Mouse (Mus musculus) hindbrain, embryonic 11.5 days (tissue): ENCODE measurements around the gene Tnfrsf9. TPM values are rescaled to one million over a fixed set of nuclear protein-coding genes. Genes with fewer than 3 reads are reported as not detected.
"Not testable (repeated sequence)": the region's sequence is repeated elsewhere in the genome, so short reads cannot be mapped to it uniquely, and the experiment has no call there.

Experiments used
- ATAC-seq: fragments of 200-750 bp; cut with Nextera tagmentation; 2 replicates; pipeline ENCODE4 v1.8.0; 2017; ENCODE audit warnings: mild to moderate bottlenecking, moderate TSS enrichment, moderate library complexity; ENCODE audit not compliant: low FRiP score
- DNase-seq: peaks from one replicate; pipeline ENCODE4 v3.0.0-alpha.2; 2015; ENCODE audit warnings: low spot score
- H3K27ac ChIP-seq: fragments of 300-500 bp; sonication (generic); 2 replicates; pipeline ENCODE4 v1.5.1; 2014; ENCODE audit warnings: mild to moderate bottlenecking, low read depth, low read length
- H3K27me3 ChIP-seq: fragments of 300-500 bp; sonication (generic); 2 replicates; pipeline ENCODE4 v1.6.1; 2014; ENCODE audit warnings: mild to moderate bottlenecking, low read length, moderate library complexity, mixed read lengths; ENCODE audit not compliant: control insufficient read depth, insufficient read depth
- H3K36me3 ChIP-seq: fragments of 300-500 bp; sonication (generic); 2 replicates; pipeline ENCODE4 v1.6.1; 2014; ENCODE audit warnings: mild to moderate bottlenecking, low read length, moderate library complexity, mixed read lengths; ENCODE audit not compliant: control insufficient read depth, insufficient read depth
- H3K4me1 ChIP-seq: fragments of 300-500 bp; sonication (generic); replicated peaks from 2 replicates; pipeline ENCODE4 v1.6.1; 2014; ENCODE audit warnings: low read length, mixed read lengths; ENCODE audit not compliant: control insufficient read depth, insufficient read depth
- H3K4me2 ChIP-seq: fragments of 300-500 bp; sonication (generic); replicated peaks from 2 replicates; pipeline ENCODE4 v1.6.1; 2014; ENCODE audit warnings: mild to moderate bottlenecking, low read depth, low read length
- H3K4me3 ChIP-seq: fragments of 300-500 bp; sonication (generic); 2 replicates; pipeline ENCODE4 v1.5.1; 2014; ENCODE audit warnings: low read depth, low read length
- H3K9ac ChIP-seq: fragments of 300-500 bp; sonication (generic); 2 replicates; pipeline ENCODE4 v1.6.1; 2014; ENCODE audit warnings: low read depth, low read length
- H3K9me3 ChIP-seq: fragments of 300-500 bp; sonication (generic); 2 replicates; pipeline ENCODE4 v1.6.1; 2016; ENCODE audit warnings: low read length; ENCODE audit not compliant: control insufficient read depth
- WGBS: fragments of 180-500 bp; shearing (Covaris S2); extraction: QIAGEN DNeasy Blood & Tissue Kit; methylation state at CpG from one replicate; pipeline ENCODE4 v1.1.7; 2014; 5-methylcytosine and 5-hydroxymethylcytosine counted together
- polyA plus RNA-seq: library from polyadenylated mRNA; unstranded; fragments of >200 nt; fragmentation: Nextera tagmentation; extraction: Ambion mirVana; gene quantifications from 2 replicates; pipeline ENCODE4 v1.2.1, GENCODE M21; 2014

Gene Tnfrsf9
- polyA plus RNA-seq, 1 experiment from 2014 or later = not detected

DNA sequence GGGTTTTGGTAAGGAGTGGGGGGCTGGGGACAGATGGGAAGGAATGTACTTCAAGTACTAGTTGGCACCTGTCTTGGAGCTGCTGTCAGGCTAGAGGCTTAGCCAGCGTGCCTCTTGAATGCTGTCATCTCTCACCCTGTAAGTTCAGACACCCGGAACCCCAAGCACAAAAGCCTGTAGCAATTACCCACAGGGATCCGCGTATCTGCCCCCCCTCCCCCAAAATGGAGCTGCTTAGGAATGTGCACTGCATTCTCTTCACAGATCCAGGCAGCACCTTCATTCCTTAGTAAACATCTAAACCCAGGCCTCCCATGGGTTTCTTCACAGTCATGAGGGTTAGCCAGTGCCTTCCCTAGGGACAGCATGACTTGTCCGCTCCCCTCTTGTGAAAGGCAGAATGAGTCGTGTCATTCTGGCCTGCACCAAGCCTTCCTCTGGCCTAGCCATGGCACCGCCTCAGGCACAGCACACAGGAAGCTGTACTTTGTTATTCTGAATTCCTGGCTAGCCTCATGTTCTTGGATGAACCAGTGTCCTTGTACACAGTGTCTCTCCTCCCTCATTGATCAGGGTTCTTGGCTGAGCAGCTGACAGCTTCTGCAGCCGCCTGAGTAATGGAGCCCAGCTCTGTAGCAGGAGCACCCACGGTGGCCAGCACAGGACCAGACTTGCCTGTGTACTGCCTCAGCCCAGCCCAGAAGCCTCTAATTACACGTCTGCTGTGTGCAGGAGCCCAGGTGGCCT lies 42.8 kb upstream of the Tnfrsf9 start:
- Histone ChIP-seq H3K4me1 (peaks cover 7% of the 10 kb centered on the region), H3K27ac (peak overlapping the region; percentile 14; the same call in 1 of the 2 replicates), H3K9me3 (no peaks in the 10 kb centered on the region), H3K36me3 (no peaks in the 10 kb centered on the region), H3K4me2 (no peak overlapping the region), H3K9ac (no peak overlapping the region), H3K4me3 (no peak overlapping the region), H3K27me3 (no peaks in the 10 kb centered on the region)
- ATAC-seq (0 out of 2 replicates have a peak, but pooled peaks have one; percentile 35), DNase-seq (peak; percentile 30)
- WGBS = 33% methylated on average over 10 of the region's 10 CpGs

DNA sequence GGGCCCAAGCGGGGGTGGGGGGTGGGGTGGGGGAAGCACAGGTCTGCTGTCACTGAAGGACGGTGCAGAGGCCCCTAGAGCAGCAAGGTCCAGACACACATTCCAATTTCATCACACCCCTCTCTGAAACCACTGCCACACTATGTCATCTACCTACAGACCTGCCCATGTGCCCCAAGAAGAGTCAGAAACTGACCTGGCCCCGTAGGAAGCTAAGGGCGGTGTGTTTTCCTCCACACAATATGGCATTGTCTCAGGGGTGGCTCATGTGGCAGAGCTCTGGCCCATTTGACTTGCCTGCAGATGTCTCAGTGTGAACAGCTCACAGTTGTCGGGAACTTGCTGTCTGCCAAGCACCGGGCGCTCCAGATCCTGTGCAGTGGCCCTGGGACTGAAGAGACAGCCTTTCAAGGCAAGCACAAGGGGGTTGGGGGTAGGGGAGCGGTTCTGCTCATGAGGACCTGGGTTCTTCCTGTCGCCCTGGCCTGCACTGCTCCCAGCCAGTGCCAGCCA lies 42.2 kb upstream of the Tnfrsf9 start:
- Histone ChIP-seq H3K4me3 (no peak overlapping the region), H3K9me3 (no peaks in the 10 kb centered on the region), H3K36me3 (no peaks in the 10 kb centered on the region), H3K4me2 (no peak overlapping the region), H3K27me3 (no peaks in the 10 kb centered on the region), H3K27ac (peak overlapping the region; percentile 14; the same call in 1 of the 2 replicates), H3K4me1 (peaks cover 7% of the 10 kb centered on the region), H3K9ac (no peak overlapping the region)
- DNase-seq = no peak
- ATAC-seq = no peak; the same call in 1 of the 2 replicates
- WGBS = 39% methylated on average over 9 of the region's 9 CpGs

DNA sequence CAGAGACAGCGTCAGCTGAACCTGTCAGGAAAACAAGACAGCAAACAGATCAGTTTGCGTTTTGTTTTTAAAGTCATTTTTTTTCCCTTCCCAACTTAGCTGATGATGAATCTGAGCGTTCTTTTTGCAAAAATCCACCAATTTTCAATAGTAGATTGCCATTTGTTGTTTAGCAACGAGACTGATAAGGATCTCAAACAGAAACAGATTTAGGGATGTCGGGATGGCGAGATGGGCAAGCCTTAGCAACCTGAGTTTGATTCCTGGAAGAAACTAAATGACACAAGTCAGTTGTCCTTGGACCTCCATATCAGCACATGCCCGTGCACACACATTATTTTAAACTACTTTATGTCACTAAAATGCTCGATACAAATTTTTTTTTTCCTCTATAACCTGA lies 41.7 kb upstream of the Tnfrsf9 start:
- ATAC-seq = no peak
- Histone ChIP-seq H3K4me3 (no peak overlapping the region), H3K36me3 (no peaks in the 10 kb centered on the region), H3K4me1 (peaks cover 7% of the 10 kb centered on the region), H3K4me2 (no peak overlapping the region), H3K9ac (no peak overlapping the region), H3K27me3 (no peaks in the 10 kb centered on the region), H3K27ac (0 out of 2 replicates have a peak overlapping the region, but pooled peaks have one; percentile 14), H3K9me3 (no peaks in the 10 kb centered on the region)
- no peak for DNase-seq
- WGBS = 85% methylated on average over 8 of the region's 8 CpGs

DNA sequence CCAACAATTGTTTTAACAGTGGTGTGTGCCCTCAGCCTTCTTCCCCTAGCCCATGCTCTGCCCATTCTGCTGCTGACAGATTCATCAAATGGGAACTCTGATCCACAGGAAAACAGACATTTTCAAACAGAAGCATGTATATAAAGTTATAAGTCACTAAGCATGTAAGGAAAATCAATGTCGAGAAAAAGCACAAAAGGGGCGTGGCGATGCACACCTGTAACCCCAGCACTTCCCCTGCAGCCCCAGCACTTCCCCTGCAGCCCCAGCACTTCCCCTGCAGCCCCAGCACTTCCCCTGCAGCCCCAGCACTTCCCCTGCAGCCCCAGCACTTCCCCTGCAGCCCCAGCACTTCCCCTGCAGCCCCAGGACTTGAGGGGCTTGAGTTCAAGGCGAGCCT lies 39.9 kb upstream of the Tnfrsf9 start:
- not testable (repeated sequence) for H3K36me3 ChIP-seq, H3K4me3 ChIP-seq, H3K27me3 ChIP-seq, H3K4me2 ChIP-seq, ATAC-seq, H3K9me3 ChIP-seq, DNase-seq, H3K27ac ChIP-seq, H3K4me1 ChIP-seq, H3K9ac ChIP-seq
- WGBS = 81% methylated on average over 4 of the region's 4 CpGs

DNA sequence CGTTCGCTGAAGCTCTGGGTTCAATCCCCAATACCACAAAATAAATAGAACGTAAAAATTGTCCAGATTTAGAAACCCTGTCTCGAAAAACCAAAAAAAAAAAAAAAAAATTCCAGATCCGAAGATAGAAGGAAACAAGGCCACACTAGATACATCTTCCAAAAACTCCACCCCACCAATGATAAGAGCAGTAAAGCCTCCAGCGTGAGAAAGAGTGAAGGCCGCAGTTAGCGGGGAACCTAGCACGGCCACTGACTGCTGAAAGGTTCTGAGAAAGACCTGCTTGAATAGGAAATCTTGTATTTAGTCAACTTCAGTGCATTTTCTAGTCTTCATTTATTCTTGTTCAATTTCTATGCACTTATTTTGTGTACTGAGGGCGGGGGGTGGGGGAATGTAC lies 39.0 kb upstream of the Tnfrsf9 start:
- WGBS = 89% methylated on average over 10 of the region's 10 CpGs
- H3K4me1 ChIP-seq = peaks cover 7% of the 10 kb centered on the region
- H3K27ac ChIP-seq = no peak overlapping the region
- no peak overlapping the region for H3K4me2 ChIP-seq
- no peak overlapping the region for H3K4me3 ChIP-seq
- no peak overlapping the region for H3K9ac ChIP-seq
- no peak for DNase-seq
- H3K36me3 ChIP-seq = no peaks in the 10 kb centered on the region
- H3K27me3 ChIP-seq = no peaks in the 10 kb centered on the region
- no peak for ATAC-seq
- H3K9me3 ChIP-seq = peaks cover 6% of the 10 kb centered on the region; the same call in 1 of the 2 replicates

DNA sequence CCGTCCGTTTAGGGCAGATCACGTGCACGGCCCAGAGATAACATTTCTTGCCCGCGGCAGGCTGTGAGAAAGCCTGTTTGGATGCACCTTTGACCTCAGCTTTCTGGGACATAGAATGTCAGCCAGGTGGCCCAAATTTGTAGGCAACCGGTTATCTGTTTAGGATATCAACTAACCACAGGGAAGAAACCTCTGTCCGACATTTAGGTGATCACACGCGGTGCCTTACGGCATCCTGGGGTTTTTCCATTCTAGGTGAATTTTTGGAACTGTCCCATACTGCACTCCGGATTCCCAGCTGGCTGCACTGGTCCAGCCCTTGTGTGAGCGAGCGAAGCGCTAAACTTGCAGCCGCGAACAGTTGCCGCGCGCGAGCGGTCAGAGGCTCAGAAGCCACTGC lies 34.7 kb upstream of the Tnfrsf9 start:
- DNase-seq = no peak
- 92% methylated on average over 22 of the region's 22 CpGs for WGBS

DNA sequence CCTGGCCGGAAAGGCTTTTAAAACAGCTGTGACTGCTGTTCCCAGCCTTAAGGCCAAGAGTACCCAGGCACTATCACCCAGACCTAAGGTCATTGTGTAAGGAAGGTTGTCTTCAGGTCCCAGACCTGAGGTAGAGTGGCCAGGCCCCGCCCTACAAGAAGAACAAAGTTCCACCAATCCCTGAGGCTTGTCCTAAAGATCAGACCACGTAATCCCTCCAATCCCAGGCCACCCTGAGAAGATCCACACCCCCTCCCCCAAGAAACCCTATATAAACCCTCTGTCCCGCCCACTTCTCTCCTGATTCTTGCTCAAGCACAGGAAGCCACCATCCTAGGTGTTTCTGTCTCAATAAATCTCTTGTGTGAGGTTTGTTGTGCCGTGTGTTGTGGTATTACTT lies 34.0 kb upstream of the Tnfrsf9 start:
- H3K9me3 ChIP-seq = peaks cover 6% of the 10 kb centered on the region; the same call in 1 of the 2 replicates
- no peak overlapping the region for H3K4me3 ChIP-seq
- H3K36me3 ChIP-seq = no peaks in the 10 kb centered on the region
- no peak overlapping the region for H3K9ac ChIP-seq
- no peaks in the 10 kb centered on the region for H3K4me1 ChIP-seq
- ATAC-seq = no peak
- H3K4me2 ChIP-seq = no peak overlapping the region
- no peak for DNase-seq
- H3K27ac ChIP-seq = no peak overlapping the region
- WGBS = 86% methylated on average over 5 of the region's 5 CpGs
- no peaks in the 10 kb centered on the region for H3K27me3 ChIP-seq

More for the DNA sequence above, 34.7 kb upstream of the Tnfrsf9 start:
- ATAC-seq = no peak
- H3K36me3 ChIP-seq = no peaks in the 10 kb centered on the region
- no peak overlapping the region for H3K9ac ChIP-seq
- H3K9me3 ChIP-seq = peaks cover 6% of the 10 kb centered on the region; the same call in 1 of the 2 replicates
- H3K27me3 ChIP-seq = no peaks in the 10 kb centered on the region
- no peak overlapping the region for H3K4me3 ChIP-seq
- no peak overlapping the region for H3K27ac ChIP-seq
- no peak overlapping the region for H3K4me2 ChIP-seq
- no peaks in the 10 kb centered on the region for H3K4me1 ChIP-seq

DNA sequence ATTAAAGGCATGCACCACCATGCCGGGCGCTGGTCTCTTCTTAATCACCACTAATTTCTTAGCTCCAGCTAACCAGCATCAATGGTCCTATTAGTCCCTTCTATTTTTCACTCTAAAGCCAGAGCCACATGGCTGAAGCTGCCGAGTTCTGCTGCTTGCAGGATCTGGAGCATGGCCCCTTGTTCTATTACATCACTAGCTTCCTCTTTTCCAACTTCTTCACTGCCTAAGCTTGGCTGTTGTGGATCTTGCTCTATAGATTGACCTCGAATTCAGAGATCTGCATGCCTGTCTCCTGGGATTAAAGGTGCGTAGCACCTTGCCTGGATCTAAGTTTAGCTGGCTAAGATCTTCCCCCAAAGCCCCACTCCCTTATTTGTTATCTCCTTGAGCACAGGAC lies 31.7 kb upstream of the Tnfrsf9 start:
- Histone ChIP-seq H3K36me3 (no peaks in the 10 kb centered on the region), H3K27ac (no peak overlapping the region), H3K9me3 (peaks cover 6% of the 10 kb centered on the region; the same call in 1 of the 2 replicates), H3K4me2 (no peak overlapping the region), H3K9ac (no peak overlapping the region), H3K4me1 (no peaks in the 10 kb centered on the region), H3K4me3 (no peak overlapping the region), H3K27me3 (no peaks in the 10 kb centered on the region)
- DNase-seq (no peak), ATAC-seq (no peak)
- 89% methylated on average over 5 of the region's 5 CpGs for WGBS

DNA sequence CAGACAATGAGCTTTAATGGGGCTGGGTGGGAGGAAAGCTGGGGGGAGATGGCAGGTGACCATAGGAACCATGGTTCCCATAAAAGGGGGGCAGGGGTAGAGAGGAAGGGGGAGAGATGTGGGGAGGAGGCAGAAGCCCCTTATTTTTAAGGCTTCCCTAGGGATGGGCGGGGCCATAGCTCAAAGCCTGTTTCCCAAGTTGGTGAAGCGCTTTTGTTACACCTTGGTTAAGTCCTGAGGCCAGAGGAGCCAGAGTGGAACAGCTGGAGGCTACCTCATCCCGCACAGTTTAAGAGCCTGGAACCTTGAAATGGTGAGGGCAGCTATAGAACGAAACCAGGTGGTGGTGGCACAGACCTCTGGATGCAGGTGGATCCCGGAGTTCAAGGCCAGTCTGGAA lies 26.5 kb upstream of the Tnfrsf9 start:
- H3K27ac ChIP-seq = no peak overlapping the region
- 74% methylated on average over 5 of the region's 5 CpGs for WGBS
- DNase-seq = no peak
- 0 out of 2 replicates have a peak, but pooled peaks cover 2% of the 10 kb centered on the region for H3K4me1 ChIP-seq
- ATAC-seq = no peak
- H3K9me3 ChIP-seq = no peaks in the 10 kb centered on the region
- H3K9ac ChIP-seq = no peak overlapping the region
- no peak overlapping the region for H3K4me2 ChIP-seq
- no peaks in the 10 kb centered on the region for H3K36me3 ChIP-seq
- H3K4me3 ChIP-seq = no peak overlapping the region
- H3K27me3 ChIP-seq = no peaks in the 10 kb centered on the region
